Mouse (Mus musculus) embryonic facial prominence, embryonic 12.5 days (tissue): ENCODE measurements around the gene Catsperz. TPM values are rescaled to one million over a fixed set of nuclear protein-coding genes. Genes with fewer than 3 reads are reported as not detected.

Experiments used
- ATAC-seq: fragments of 200-750 bp; cut with Nextera tagmentation; 2 replicates; pipeline ENCODE4 v1.8.0; 2017; ENCODE audit not compliant: insufficient number of reproducible peaks, insufficient read depth, low FRiP score, low TSS enrichment
- H3K27ac ChIP-seq: fragments of 300-500 bp; sonication (generic); 2 replicates; pipeline ENCODE4 v1.5.1; 2016; ENCODE audit warnings: mild to moderate bottlenecking
- H3K27me3 ChIP-seq: fragments of 300-500 bp; sonication (generic); 2 replicates; pipeline ENCODE4 v1.6.1; 2016; ENCODE audit warnings: mild to moderate bottlenecking, moderate library complexity
- H3K36me3 ChIP-seq: fragments of 300-500 bp; sonication (generic); 2 replicates; pipeline ENCODE4 v1.6.1; 2016; ENCODE audit warnings: mild to moderate bottlenecking
- H3K4me1 ChIP-seq: fragments of 300-500 bp; sonication (generic); 2 replicates; pipeline ENCODE4 v1.6.1; 2016
- H3K4me2 ChIP-seq: fragments of 300-500 bp; sonication (generic); replicated peaks from 2 replicates; pipeline ENCODE4 v1.6.1; 2016; ENCODE audit warnings: mild to moderate bottlenecking, moderate library complexity
- H3K4me3 ChIP-seq: fragments of 300-500 bp; sonication (generic); 2 replicates; pipeline ENCODE4 v1.5.1; 2016; ENCODE audit warnings: mild to moderate bottlenecking
- H3K9ac ChIP-seq: fragments of 300-500 bp; sonication (generic); 2 replicates; pipeline ENCODE4 v1.6.1; 2016; ENCODE audit warnings: mild to moderate bottlenecking, moderate library complexity
- H3K9me3 ChIP-seq: fragments of 300-500 bp; sonication (generic); 2 replicates; pipeline ENCODE4 v1.6.1; 2016; ENCODE audit warnings: mild to moderate bottlenecking, moderate library complexity
- WGBS: fragments of 180-500 bp; shearing (Covaris S2); methylation state at CpG from one replicate; pipeline ENCODE4 v1.1.7; 2016; 5-methylcytosine and 5-hydroxymethylcytosine counted together
- polyA plus RNA-seq: library from polyadenylated mRNA; unstranded; fragments of >200 nt; fragmentation: Nextera tagmentation; extraction: Ambion mirVana; gene quantifications from 2 replicates; pipeline ENCODE4 v1.2.1, GENCODE M21; 2016

Gene Catsperz
- polyA plus RNA-seq, 1 experiment from 2014 or later = 1.7 TPM

DNA sequence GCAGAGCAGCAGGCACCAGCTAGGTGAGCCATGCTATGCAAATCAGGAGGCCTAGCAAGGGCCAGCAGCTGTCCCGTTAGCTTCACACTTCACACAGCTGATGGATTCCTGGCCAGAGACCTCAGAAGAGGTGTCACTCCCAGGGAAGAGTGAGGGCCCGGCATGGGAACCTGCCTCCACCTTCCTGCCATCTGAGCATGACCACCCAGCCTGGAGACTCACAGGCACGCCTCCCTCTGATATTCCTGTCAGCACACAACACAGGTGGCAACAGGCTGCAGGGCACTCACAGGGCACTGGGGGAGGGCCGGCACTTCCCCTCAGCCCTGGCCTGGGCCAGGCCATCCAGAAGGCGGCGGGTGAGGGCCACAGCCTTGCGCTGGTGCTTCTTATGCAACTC lies 30.2 kb upstream of the Catsperz start:
- Histone ChIP-seq H3K9me3 (no peaks in the 10 kb centered on the region), H3K27ac (no peak overlapping the region), H3K27me3 (no peaks in the 10 kb centered on the region), H3K4me1 (peaks cover 10% of the 10 kb centered on the region), H3K36me3 (peaks cover 64% of the 10 kb centered on the region), H3K4me2 (no peak overlapping the region), H3K4me3 (no peak overlapping the region), H3K9ac (no peak overlapping the region; the same call in 1 of the 2 replicates)
- no peak for ATAC-seq
- WGBS = 85% methylated on average over 7 of the region's 7 CpGs

DNA sequence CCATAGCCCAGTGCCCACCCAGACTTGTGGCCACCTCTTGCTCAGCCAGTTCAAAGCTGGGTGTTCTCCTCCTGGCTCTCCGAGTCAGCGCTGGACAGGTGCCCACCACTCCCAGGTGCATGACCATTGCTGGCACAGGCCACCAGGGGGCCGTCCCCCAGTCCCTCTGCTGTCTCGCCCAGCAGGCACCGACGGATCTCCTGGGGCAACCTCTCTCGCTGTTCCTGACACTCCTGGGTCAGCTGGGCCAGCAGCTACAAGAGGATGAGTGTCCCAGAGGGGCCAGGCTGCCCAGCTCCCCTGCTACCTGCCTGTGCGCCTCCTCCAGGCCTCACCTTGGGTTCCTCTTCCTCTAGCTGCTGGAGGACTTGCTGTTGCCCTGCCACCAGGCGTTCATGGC lies 28.9 kb upstream of the Catsperz start:
- H3K27ac ChIP-seq = no peak overlapping the region
- H3K36me3 ChIP-seq = peaks cover 50% of the 10 kb centered on the region
- H3K27me3 ChIP-seq = no peaks in the 10 kb centered on the region
- no peak for ATAC-seq
- 67% methylated on average over 9 of the region's 9 CpGs for WGBS
- H3K4me1 ChIP-seq = peaks cover 16% of the 10 kb centered on the region
- no peak overlapping the region for H3K4me2 ChIP-seq
- no peak overlapping the region for H3K4me3 ChIP-seq
- H3K9me3 ChIP-seq = no peaks in the 10 kb centered on the region
- H3K9ac ChIP-seq = no peak overlapping the region

DNA sequence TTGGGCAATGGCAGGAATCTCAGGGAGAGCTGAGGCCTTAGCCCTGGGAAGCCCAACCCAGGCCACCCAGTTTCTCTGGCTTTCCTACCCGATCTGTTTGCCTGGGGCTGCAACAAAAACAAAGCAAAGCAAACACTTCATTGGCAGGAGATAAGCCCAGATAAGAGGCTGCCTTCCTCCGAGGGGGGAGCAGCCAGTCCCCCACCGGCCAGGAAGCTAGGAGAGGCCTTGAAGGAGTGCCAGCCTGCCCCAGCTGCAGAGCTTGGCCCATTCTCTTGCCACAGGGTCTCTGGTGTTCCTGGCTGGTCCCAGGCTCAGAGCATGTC lies 27.5 kb upstream of the Catsperz start:
- Histone ChIP-seq H3K4me2 (peak overlapping the region; percentile 93), H3K36me3 (peaks cover 41% of the 10 kb centered on the region), H3K9me3 (no peaks in the 10 kb centered on the region), H3K27ac (peak overlapping the region; percentile 98; the same call in 1 of the 2 replicates), H3K4me1 (peaks cover 16% of the 10 kb centered on the region), H3K9ac (peak overlapping the region; percentile 77; the same call in 1 of the 2 replicates), H3K4me3 (peak overlapping the region; percentile 61), H3K27me3 (no peaks in the 10 kb centered on the region)
- no peak for ATAC-seq
- 10% methylated on average over 3 of the region's 3 CpGs for WGBS

DNA sequence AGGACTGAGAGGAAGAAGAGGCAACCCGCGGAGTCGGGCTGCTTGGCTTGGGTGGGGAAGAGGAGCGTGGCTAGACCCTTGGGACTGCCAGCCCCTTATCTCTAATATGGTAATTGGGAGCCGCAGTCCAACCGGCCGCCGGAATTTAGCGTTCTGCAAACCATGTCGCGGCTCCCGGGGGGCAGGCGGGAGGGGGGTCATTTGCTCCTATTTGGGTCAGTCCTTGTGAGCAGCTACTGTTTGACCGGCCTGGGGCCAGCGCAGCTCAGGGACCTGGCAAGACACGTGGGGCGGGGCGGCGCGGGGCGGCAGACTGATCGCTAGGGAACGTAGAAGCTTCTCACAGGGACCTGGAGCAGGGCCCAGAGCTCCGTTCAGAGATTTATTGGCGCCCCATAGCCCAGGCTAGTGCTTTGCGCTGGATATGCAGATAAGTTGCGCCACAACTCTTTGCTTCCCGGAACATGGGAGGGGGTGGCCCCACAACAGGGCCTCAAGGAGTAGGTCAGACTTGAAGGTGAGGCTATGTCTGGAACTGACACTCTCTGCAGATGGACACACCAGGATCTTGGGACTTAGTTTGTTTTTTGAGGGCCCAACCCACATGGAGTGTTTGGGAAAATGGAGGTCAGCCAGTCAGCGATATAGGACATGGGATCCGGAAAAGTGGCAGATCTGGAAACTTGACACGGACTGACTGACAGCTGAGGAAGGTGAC lies 27.0 kb upstream of the Catsperz start:
- ATAC-seq = no peak
- Histone ChIP-seq H3K27ac (peak overlapping the region; percentile 98), H3K9me3 (no peaks in the 10 kb centered on the region), H3K9ac (peak overlapping the region; percentile 77), H3K4me2 (peak overlapping the region; percentile 93), H3K4me3 (peak overlapping the region; percentile 61), H3K36me3 (peaks cover 36% of the 10 kb centered on the region), H3K4me1 (peaks cover 16% of the 10 kb centered on the region), H3K27me3 (no peaks in the 10 kb centered on the region)
- WGBS = 2% methylated on average over 31 of the region's 31 CpGs

DNA sequence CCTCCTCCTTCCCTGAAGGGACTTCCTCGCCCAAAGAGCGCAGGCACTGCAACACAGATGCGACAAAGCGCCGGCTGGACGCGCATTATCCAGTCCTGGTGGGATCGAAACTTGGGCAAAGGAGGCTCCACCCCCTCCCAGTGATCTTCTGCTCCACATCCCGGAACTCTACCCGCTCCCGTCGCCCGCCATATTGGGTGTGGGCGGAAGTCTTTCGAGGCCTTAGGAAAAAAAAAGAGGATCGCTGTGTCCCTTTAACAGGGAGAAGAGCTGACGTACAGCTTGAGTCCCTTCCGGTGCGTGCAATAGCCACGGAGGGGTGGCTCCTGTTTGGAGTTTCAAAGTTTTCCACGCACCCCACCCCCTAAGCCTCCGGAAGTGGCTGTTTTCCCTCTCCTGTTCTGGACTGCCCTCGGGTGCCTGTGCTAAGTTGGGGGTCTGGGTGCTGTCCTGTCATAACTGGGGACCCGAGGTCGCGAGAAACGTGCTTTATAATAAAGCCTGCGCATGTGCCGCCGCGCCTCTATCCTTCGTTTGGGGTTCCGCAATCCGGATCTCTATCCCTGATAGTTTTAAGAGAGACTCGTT lies 26.3 kb upstream of the Catsperz start:
- peaks cover 32% of the 10 kb centered on the region for H3K36me3 ChIP-seq
- under 1% methylated on average over 35 of the region's 35 CpGs for WGBS
- peak overlapping the region; percentile 61 for H3K4me3 ChIP-seq
- H3K9me3 ChIP-seq = no peaks in the 10 kb centered on the region
- peak; percentile 77 for ATAC-seq
- H3K9ac ChIP-seq = peak overlapping the region; percentile 77
- peak overlapping the region; percentile 93 for H3K4me2 ChIP-seq
- H3K4me1 ChIP-seq = peaks cover 16% of the 10 kb centered on the region
- peak overlapping the region; percentile 98 for H3K27ac ChIP-seq
- H3K27me3 ChIP-seq = no peaks in the 10 kb centered on the region

DNA sequence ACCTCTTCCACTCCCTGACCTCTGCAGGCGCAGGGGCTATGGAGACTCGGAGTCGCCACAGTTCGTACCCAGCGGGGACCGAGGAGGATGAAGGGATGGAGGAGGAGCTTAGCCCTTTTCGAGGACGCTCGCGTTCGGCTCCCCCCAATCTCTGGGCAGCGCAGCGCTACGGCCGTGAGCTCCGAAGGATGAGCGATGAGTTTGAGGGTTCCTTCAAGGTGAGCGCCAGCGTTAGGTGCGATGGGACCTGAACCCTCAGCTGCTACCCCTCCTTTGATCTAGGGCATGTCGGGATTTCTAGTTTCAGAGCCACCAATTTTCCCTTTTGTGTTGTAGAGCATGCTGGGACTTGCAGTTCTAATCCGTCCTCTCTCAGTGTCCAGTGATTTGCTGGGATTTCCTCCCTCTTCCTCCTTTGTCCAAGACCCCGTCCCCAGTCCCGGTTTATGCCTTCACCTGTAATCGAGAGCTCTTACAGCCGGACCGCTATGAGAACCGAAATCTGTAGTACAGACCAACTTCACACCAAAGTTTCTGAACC lies 25.5 kb upstream of the Catsperz start:
- WGBS = under 1% methylated on average over 28 of the region's 28 CpGs
- Histone ChIP-seq H3K27me3 (no peaks in the 10 kb centered on the region), H3K36me3 (peaks cover 32% of the 10 kb centered on the region), H3K9ac (peak overlapping the region; percentile 77), H3K27ac (peak overlapping the region; percentile 98), H3K9me3 (no peaks in the 10 kb centered on the region), H3K4me1 (peaks cover 16% of the 10 kb centered on the region), H3K4me3 (peak overlapping the region; percentile 61), H3K4me2 (peak overlapping the region; percentile 93)
- ATAC-seq = peak; percentile 61

DNA sequence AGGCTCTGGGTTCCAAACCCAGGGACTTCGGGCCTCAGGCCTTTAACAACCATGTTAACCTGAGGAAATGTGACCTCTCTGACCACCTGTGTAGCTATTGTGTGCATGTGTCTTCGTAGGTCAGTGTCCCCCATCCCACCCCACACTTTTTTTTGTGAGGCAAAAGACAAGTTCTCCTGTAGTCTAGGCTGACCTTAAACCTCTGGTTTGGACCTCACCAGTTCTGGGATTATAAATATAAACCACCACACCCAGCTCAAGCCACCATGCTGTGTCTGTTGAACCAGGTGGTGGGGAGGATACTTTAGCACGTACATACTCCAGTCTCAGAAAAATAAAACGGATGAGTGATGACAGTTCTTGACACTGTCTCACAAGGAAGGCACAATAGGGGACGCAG lies 24.8 kb upstream of the Catsperz start:
- Histone ChIP-seq H3K4me2 (peak overlapping the region; percentile 93), H3K27ac (0 out of 2 replicates have a peak overlapping the region, but pooled peaks have one; percentile 23), H3K36me3 (peaks cover 26% of the 10 kb centered on the region), H3K9me3 (no peaks in the 10 kb centered on the region), H3K27me3 (no peaks in the 10 kb centered on the region), H3K9ac (peak overlapping the region; percentile 77), H3K4me3 (peak overlapping the region; percentile 61), H3K4me1 (peaks cover 16% of the 10 kb centered on the region)
- no peak for ATAC-seq
- 56% methylated on average over 5 of the region's 5 CpGs for WGBS

DNA sequence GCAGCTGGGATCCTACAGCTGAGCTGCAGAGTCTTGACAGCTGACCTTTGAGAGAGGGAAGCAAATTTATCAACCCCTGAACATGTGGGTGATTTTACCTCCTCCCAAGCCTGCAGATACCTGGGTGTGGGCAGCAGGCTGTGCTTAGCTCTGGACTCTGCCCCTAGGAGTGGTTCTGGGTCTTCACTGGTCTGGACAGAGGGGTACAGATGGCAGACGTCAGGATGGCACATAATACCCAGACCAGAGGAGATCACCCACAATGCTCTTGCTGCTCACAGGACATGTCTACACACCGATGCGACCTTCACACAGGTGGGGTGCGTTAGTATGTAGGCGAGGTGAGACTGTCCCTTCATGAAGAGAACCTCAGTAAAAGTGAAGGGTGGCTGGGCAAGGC lies 24.4 kb upstream of the Catsperz start:
- Histone ChIP-seq H3K4me1 (peaks cover 16% of the 10 kb centered on the region), H3K4me3 (peak overlapping the region; percentile 61; the same call in 1 of the 2 replicates), H3K36me3 (peaks cover 22% of the 10 kb centered on the region), H3K9me3 (no peaks in the 10 kb centered on the region), H3K9ac (0 out of 2 replicates have a peak overlapping the region, but pooled peaks have one; percentile 77), H3K27me3 (no peaks in the 10 kb centered on the region), H3K27ac (0 out of 2 replicates have a peak overlapping the region, but pooled peaks have one; percentile 23), H3K4me2 (no peak overlapping the region)
- WGBS = 87% methylated on average over 5 of the region's 5 CpGs
- ATAC-seq = no peak

DNA sequence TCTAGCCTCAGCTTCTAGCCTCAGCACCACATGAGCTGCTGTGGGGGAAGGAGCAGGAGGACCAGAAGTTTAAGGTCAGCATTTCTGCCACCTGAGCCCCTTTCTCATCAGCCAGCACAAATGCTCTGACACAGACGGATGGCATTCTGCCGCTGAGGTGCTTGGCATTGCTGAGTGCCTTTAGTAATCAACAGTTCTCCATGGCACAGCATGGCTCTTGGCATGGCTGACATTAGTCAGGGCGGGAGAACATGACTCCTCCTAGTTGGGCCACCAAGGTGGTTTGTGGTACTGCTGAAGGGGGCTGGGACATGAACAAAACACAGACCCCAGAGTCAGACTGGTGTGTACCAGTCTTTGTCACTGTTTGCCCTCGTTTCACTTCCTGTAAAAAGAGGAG lies 23.0 kb upstream of the Catsperz start:
- Histone ChIP-seq H3K36me3 (peaks cover 11% of the 10 kb centered on the region), H3K4me3 (no peak overlapping the region), H3K4me2 (no peak overlapping the region), H3K9ac (no peak overlapping the region), H3K9me3 (no peaks in the 10 kb centered on the region), H3K27me3 (no peaks in the 10 kb centered on the region), H3K4me1 (peaks cover 16% of the 10 kb centered on the region), H3K27ac (no peak overlapping the region)
- ATAC-seq = no peak
- WGBS = 79% methylated on average over 4 of the region's 4 CpGs

DNA sequence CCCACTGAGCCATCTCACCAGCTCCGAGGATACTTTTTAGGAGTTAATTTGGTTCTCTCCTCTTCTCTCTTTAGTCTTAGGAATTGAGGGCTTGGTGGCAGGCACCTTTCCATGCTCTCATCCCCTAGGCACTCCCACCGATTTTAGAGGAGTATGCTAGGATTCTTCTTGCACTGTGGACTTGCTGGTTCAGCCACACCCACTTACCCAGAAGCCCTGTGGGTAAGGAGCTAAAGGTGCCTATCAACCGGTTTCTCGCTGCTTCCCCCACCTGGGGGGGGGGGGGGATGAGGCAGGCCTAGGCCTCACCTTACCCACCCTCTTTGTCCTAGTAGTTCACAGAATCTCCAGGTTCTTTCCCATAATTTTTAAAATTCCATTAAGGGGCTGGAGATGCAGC lies 22.6 kb upstream of the Catsperz start:
- Histone ChIP-seq H3K4me2 (no peak overlapping the region), H3K27me3 (no peaks in the 10 kb centered on the region), H3K4me1 (peaks cover 17% of the 10 kb centered on the region), H3K9ac (no peak overlapping the region), H3K36me3 (peaks cover 11% of the 10 kb centered on the region), H3K9me3 (no peaks in the 10 kb centered on the region), H3K4me3 (no peak overlapping the region), H3K27ac (no peak overlapping the region)
- 52% methylated on average over 4 of the region's 4 CpGs for WGBS
- ATAC-seq = no peak

DNA sequence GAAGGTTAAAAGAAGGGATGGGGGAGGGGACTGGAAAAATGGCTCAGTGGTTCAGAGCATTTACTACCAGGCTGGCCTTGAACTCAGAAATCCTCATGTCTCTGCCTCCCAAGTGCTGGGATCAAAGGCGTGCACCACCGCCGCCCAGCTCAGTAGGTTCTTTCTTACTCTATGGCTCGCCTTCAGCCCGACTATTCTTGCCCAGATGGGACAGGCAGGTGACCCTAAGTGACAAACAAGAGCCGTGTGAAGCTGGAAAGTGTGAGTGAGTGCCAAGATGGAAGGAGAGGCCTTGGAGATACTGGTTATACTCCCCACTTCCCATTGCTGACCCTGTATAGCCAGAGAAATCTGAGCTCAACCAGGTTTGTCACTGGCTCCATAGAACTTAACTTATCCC lies 18.5 kb upstream of the Catsperz start:
- Histone ChIP-seq H3K9me3 (no peaks in the 10 kb centered on the region), H3K9ac (no peak overlapping the region), H3K4me2 (no peak overlapping the region), H3K36me3 (peaks cover 11% of the 10 kb centered on the region), H3K27ac (no peak overlapping the region), H3K27me3 (no peaks in the 10 kb centered on the region), H3K4me3 (no peak overlapping the region), H3K4me1 (peaks cover 16% of the 10 kb centered on the region)
- 96% methylated on average over 6 of the region's 6 CpGs for WGBS
- no peak for ATAC-seq

DNA sequence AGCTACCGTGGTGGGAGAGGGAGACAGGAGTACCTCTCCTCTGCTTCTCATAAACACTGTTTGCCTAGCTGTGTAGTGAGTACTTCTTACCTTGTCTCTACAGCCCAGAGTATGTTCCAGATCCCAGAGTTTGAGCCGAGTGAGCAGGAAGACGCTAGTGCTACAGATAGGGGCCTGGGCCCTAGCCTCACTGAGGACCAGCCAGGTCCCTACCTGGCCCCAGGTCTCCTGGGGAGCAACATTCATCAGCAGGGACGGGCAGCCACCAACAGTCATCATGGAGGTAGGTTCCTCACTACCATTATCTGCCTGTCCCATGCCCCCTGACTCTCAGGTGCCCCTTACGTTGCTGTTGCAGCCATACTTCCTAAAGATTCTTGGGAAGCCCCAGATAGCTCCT lies 17.6 kb upstream of the Catsperz start:
- Histone ChIP-seq H3K4me3 (peak overlapping the region; percentile 69), H3K27me3 (no peaks in the 10 kb centered on the region), H3K27ac (peak overlapping the region; percentile 89), H3K4me2 (peak overlapping the region; percentile 95), H3K4me1 (peaks cover 16% of the 10 kb centered on the region), H3K9me3 (no peaks in the 10 kb centered on the region), H3K9ac (peak overlapping the region; percentile 88), H3K36me3 (peaks cover 8% of the 10 kb centered on the region; the same call in 1 of the 2 replicates)
- no peak for ATAC-seq
- 30% methylated on average over 5 of the region's 5 CpGs for WGBS
